Mouse (Mus musculus) hindlimb bud, embryonic 11.5 days (tissue): ENCODE results near the gene Zfp286.
A peak's percentile ranks its signal among the peaks of the same experiment; 100 is the strongest.
"Not testable (repeated sequence)": the region's sequence is repeated elsewhere in the genome, so short reads cannot be mapped to it uniquely, and the experiment has no call there.

Experiments
- DNase-seq: peaks from one replicate; pipeline ENCODE4 v3.0.0-alpha.2; 2012; ENCODE audit warnings: low read depth, low spot score; ENCODE audit errors: extremely low spot score

Zfp286 gene

DNA sequence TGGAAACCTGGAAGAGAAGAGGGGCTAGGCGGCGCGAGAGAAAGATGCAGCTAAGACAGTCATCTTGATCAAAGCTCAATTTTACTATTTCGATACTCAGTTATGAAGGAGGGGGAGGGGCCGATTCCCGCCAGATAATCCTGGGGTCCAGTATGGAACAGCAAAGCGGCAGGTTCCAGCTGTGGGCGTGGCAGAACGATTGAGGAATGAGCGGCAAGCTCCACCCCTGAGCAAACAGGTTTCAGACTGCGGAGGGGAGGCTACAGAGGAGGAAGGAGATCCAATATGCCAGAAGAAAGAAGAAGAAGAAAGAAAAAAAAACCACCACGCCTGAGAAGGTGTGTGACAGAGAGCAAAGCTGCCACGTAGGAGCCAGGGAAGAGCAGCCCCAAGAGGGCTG lies 14.9 kb upstream of the Zfp286 start:
- no peak for DNase-seq

- DNase-seq = no peak
Observed at GRCm38 (mm10) chr11:62789617-62789936, 315 bp upstream of the Zfp286 start.

DNA sequence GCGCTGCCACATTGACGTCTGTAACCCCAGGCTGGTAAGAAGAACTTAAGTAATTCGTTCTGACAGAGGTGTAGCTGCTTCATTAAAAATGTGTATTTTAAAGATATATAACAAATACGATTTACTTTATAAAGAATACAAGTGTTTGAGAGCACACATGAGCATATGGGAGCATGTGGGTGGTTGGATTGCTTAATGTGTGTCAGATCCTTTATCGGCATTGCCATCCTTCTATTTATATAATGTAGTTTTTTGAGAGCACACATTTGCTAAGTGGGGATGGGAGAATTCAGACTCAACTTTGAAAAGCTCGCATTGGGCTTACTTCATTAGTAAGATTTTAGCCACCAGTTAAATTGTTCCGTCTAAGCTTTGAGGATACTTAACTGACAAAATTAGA lies 12.8 kb downstream of the Zfp286 start:
- DNase-seq = no peak

- no peak for DNase-seq
Observed at GRCm38 (mm10) chr11:62760755-62761457, 28.4 kb downstream of the Zfp286 start.

DNA sequence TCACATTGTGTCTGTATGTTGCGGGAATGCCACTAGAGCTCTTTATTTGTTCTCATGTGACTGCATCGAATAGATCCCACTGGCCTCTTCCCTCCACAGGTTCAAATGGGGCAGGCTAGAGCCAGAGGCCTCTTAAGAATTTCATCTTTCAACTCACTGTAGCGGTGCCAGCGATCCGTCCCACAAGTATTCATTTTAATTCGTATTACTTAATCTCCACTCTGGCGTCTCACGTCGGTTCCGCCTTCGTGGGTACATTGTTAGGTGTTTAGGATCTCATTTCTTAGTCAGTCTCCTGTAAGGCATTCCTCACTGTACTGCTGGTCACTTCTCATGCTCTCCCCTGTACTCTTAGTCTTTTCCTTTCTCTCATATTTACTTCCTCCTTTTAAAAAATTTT lies 30.8 kb downstream of the Zfp286 start:
- no peak for DNase-seq

DNA sequence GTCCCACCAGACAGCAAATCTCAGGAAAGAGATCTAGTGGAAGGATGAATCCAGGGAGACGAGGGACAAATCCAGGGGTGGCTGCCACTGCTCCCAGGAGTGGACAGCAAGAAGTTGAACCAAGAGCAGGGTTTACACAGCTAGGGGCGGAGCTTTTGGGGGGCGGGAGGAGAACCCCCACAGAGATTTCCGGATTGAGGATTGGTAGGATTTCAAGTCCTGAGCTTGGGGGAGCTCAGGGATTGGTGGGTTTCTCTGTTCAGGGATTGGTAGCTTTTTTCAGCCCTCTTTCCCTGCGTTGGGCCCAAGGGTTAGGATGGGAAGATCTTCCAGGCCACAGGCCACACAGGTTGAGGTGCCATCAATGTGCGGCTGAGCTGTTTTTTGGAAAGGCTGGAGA lies 31.4 kb downstream of the Zfp286 start:
- no peak for DNase-seq

GRCm38 (mm10) chr11:62757143-62757507 lies 32.1 kb downstream of the Zfp286 start:
- no peak for DNase-seq

DNA sequence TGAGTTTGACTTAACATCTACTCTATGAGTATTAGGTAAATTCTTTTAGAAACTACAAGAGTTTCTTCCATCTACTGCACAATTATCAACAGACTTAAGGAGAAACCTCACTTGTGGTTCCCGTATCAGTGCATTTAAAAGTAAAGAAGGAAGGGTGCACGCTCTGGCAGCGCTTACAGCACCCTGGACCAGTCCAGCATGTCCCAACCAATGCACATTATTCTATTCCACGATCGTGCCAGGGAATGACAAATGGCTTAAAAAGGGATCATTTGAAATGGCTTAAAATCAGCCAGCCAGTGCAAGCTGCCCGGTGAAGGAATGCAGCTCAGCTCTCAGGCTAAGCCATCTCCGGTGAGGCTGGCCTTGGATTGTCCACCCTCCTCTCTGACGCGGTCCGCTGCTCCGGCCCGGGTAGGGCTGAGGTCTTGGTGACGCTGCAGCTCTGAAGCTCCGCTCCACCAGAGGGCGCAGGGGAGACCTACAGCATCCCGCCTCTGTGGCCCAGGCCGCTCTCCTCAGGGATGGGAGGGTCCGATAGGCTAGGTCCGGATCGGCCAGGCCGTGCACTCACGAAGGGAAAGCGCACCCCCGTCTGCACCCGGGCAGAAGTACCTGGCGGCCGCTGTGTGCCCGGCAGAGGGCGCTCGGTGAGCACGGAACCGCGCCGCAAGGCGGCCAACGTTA lies 32.7 kb downstream of the Zfp286 start:
- peak; percentile 90 for DNase-seq

DNA sequence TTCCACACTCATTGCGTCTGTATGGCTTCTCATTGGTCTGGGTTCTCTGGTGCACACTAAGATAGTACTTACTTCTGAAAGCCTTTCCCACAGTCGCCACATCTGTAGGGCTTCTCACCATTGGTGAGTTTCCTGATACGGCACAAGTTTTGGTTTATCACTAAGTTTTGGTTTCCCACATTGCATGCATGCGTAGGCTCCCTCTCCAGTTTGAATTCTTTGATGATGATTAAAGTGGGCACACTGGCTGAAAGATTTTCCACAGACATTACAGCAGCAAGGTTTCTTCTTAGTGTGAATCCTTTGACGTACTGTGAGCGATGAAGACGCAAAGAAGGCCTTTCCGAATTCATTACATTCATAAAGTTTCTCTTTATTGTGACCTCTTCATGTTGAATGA lies 36.5 kb downstream of the Zfp286 start, which contains the start of gene Gm10428:
Gm10428 (plus strand) TSS at position 321 of the 400 bp plus-strand sequence.
- DNase-seq = no peak

DNA sequence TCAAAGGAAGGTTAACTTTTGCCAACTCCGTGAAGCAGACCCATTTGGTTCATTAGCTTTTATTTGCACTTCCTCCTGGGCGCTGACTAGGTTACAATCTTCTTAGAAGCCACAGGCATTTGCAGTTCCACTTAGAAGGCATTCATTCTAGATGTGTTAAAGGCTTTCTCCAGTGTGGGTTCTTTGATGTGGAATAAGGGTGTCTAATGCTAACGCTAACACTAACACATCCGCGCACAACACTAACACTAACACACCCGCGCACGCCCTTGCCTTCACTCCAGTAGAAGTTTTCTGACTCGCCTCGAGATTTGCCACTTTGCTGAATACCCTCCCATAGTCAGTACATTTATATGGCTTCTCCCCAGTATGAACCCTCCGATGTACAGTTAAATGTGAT lies 37.1 kb downstream of the Zfp286 start:
- no peak for DNase-seq

DNA sequence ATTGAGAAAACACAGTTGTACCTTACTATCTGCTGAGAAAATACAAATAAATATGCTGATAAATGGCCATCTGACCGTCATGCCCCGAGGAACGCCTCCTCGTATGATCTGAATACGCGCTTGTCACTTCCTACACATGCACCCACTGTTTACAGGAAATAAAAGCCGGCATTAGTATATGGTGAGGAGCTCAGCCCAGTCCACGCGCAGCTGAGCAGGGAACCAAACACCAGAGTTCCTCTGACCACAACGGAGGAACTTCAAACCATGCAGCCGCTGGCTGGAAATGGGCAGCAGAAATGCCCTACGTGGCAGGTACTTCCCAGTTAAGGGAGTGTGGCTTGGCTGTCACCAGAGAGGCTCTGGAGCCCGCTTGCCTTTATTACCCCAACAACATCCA lies 39.8 kb downstream of the Zfp286 start:
- not testable (repeated sequence) for DNase-seq

DNA sequence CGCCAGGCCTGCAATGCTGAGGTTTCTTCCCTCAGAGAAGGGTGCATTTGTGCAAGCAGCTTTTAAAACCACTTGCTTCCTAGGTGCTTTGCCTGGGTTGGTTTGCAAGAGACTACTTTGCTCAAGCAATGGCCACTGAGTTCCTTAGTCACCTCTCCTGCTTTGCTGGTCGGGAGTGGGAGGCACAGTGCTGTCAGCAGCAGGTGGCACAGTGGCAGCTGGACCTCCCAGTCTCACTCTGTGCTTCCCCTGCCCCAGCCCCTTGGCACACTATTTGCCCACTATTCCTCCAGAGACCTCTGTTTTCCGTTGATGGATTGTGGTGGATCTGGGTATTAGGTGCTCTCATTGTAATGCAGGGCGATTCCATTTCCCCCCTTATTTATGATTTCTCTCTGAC lies 41.2 kb downstream of the Zfp286 start:
- DNase-seq = no peak

GRCm38 (mm10) chr11:62747227-62747626 lies 42.0 kb downstream of the Zfp286 start:
- no peak for DNase-seq

DNA sequence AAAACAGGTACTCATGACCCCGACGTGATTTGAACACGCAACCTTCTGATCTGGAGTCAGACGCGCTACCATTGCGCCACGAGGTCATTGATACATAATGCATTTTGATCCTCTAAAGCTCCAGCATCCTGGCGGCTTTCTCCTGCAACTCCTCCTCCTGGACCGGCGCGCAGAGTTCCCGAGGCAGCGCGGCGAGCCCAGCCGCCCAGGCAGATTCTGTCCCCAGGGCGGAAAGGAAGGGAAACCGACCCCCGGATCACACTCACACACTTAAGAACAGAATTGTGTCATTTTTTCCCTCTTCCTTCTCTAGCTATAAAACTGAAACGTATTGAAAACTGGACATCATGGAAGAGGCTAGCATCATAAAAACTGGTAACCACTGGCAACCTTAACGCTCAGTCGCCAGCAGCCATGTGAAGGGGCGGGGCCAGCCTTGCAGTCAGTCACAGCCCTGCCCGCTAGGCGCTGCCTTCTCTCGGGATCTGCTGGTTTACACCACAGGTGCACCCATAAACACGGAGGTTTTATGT lies 43.2 kb downstream of the Zfp286 start:
- no peak for DNase-seq

- peak; percentile 62 for DNase-seq
Observed at GRCm38 (mm10) chr11:62744103-62744502, 45.2 kb downstream of the Zfp286 start.

GRCm38 (mm10) chr11:62742261-62742957 lies 46.9 kb downstream of the Zfp286 start:
- DNase-seq = peak; percentile 79

DNA sequence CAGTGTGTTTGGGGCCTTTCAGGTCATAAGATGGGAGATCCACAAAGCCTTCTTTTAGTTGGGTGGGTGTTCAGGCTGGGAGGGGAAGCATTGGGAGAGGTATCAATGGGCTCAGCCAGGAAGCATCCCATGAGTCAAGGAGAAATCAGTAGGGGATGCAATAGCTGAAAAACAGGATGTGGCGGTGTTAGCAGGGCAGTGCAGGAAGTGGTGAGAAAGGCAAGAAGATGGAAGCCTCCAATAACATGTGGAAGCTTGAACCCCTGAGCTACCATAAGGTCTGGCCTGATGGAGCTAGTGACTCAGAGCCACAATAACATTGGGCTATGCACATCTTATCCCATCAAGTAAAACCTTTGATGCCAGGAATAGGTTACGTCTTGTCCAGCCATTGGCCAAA lies 48.1 kb downstream of the Zfp286 start:
- DNase-seq = no peak

DNA sequence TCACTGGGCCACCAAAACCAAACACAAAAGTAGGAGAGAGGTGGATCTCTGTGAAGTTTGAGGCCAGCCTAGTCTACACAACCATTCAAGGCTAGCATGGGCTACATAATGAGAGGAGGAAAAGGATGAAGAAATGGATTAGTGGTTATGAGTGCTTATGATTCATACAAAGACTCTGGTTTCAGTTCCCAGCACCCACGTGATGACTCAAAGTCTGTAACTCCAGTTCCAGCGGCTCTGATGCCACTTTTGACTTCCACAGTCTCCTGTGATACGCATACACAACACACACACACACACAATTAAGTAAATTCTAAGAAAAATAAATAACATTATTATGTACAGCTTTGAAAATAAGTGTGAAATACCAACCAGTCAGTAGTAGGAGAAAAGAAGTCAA lies 56.6 kb downstream of the Zfp286 start:
- DNase-seq = no peak

DNA sequence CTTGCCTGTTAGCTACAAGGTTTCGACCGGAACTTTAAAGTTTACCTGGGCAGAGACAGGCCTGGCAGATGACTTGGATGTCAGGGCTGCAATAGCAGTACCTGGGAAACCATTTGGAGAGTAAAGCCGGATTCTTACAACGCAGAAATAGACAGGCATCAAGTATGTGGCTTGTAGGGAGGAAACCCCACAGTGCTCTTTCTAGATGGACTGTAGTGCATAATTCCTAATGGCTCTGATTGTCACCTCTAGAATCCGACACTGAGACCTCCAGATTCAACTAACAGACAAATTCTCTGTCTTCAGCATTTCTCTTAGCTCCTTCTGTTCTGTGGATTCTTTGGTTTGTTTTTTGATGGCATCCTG lies 57.3 kb downstream of the Zfp286 start:
- no peak for DNase-seq

GRCm38 (mm10) chr11:62731311-62732021 lies 57.8 kb downstream of the Zfp286 start, which contains the start of gene Zfp287:
Zfp287 (minus strand) TSS chr11:62731905.
- peak; percentile 83 for DNase-seq

DNA sequence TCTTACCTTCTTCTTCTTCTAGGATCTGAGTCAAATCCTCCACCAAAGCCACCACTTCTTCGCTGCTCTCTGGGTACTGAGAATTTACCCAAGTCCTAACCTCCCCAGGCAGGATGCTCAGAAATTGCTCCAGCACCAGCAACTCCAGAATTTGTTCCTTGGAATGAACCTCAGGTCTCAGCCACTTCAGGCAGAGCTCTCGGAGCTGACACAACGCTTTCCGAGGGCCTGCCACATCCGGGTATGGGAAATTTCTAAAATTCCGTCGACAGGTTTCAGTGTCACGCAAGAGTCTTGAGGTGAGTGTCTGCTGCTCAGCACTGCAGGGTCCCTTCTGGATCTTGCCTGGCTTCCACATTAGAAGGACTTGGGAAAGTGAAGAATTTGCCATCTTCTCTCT lies 61.0 kb downstream of the Zfp286 start:
- DNase-seq = no peak
